Mouse (Mus musculus) heart, adult 2 months (tissue): ENCODE measurements around the gene Morf4l2.

Experiments used
- CTCF ChIP-seq: fragments of 200-600 bp; IDR thresholded peaks from 2 replicates; pipeline ENCODE4 v1.8.1; 2022; ENCODE audit warnings: antibody characterized with exemption, mild to moderate bottlenecking, moderate library complexity
- POLR2A ChIP-seq: fragments of 200-500 bp; IDR thresholded peaks from 2 replicates; pipeline ENCODE4 v1.6.1; 2011; ENCODE audit warnings: mild to moderate bottlenecking, low read depth, low read length, control low read depth; ENCODE audit not compliant: insufficient read depth

GRCm38 (mm10) chrX:136741651-136742201 is 1.8 kb downstream of the Morf4l2 start:
- peak; percentile 53 for TF ChIP-seq POLR2A
- TF ChIP-seq CTCF = no peak
